ENCODE assay signal across 13 mouse cellular contexts in the genomic region with DNA sequence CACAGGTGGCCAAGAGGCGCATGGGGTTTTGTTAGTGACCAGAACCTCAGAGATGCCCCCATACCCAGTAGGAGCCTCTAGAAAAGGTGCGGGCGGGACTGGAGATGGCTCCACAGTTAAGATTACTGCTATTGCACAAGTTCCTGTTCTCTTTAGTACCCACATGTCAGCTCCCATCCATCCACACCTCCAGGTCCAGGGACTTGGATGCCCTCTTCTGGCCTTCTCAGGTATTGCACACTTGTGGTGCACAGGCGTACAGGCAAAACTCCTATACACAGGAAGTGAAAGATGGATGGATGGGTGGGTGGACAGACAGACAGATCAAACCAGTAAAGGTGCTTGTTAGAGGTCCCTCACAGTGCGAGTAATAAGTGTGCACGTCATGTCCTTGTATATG. TPM values are rescaled to one million over a fixed set of nuclear protein-coding genes. Genes with fewer than 3 reads are reported as not detected.
DNase-seq lines count a peak whose midpoint lies in the region; ATAC-seq and TF ChIP-seq lines count a peak whose summit lies in the region.
"Had no signal": no experiment of that assay in that cellular context is flagged by ENCODE, and none has a peak within 500 bp of the region (broad histone marks: within the 10 kb centered on the region; RNA-seq: fewer than 3 reads in every experiment).

No protein-coding gene starts in this region.

- H3K4me3 ChIP-seq in left cerebral cortex, adult 2 months = no peak overlapping the region
- H3K4me3 ChIP-seq: embryonic facial prominence, embryonic 12.5 days; heart, embryonic 12.5 days had no signal

- DNase-seq in left cerebral cortex, adult 2 months (ENCODE audit: extremely low spot score in 1 of 2, low spot score in 2 of 2) = no peak
- DNase-seq in left cerebral cortex, postnatal 36 days (ENCODE audit: low spot score in 2 of 2) = no peak
- peak; percentile 37 to 42 for DNase-seq in B cell, adult 2 months
- peak; percentile 86 for DNase-seq in ES-CJ7 (ENCODE audit: low read depth, low spot score)
- DNase-seq in adrenal gland, postnatal 14 days = no peak
- no peak for DNase-seq in urinary bladder, postnatal 4 days (ENCODE audit: low spot score in 2 of 2)
- DNase-seq: kidney, adult 18-20 months; right cerebral cortex, postnatal 25 days had no signal

- no peak overlapping the region for H3K27ac ChIP-seq in left cerebral cortex, adult 2 months
- H3K27ac ChIP-seq: embryonic facial prominence, embryonic 12.5 days had no signal

- TF ChIP-seq CTCF in left cerebral cortex, adult 2 months (IDR thresholded peaks at IDR 0.05) = peak; percentile 22

- peak; percentile 92 for ATAC-seq in megakaryocyte, adult 5-6 weeks (ENCODE audit: poor library complexity, severe bottlenecking)
- ATAC-seq: forebrain, embryonic 16.5 days had no signal

- intact Hi-C loops in left cerebral cortex, adult 2 months (cut with DNase I) = no loop called here
- intact Hi-C loops in left cerebral cortex, postnatal 36 days (cut with DNase I) = no loop called here

RNA-seq across cellular contexts. Expression of gene Tfdp1, which starts 23.3 kb away (rescaled TPM):
- 10 to 100 TPM; 58.5 to 62.5 TPM for total RNA-seq in left cerebral cortex, adult 2 months (2021)
- 10 to 100 TPM; 55.8 to 69.5 TPM for total RNA-seq in left cerebral cortex, postnatal 36 days (2021)
- 136 and 146 TPM in 2 replicates for total RNA-seq in megakaryocyte, adult 5-6 weeks (2015)
- total RNA-seq in megakaryocyte, adult 5-6 weeks (2017) = 103 and 105 TPM in 2 replicates
- total RNA-seq in adrenal gland, postnatal 14 days (2021) = 72.4 and 74.4 TPM in 2 replicates

RNA-seq across cellular contexts. Expression of gene Atp4b, which starts 34.8 kb away (rescaled TPM):
- total RNA-seq in left cerebral cortex, adult 2 months (2021) = not detected
- total RNA-seq in left cerebral cortex, postnatal 36 days (2021) = not detected
- total RNA-seq in megakaryocyte, adult 5-6 weeks (2015) = not detected in 2 replicates
- not detected in 2 replicates for total RNA-seq in megakaryocyte, adult 5-6 weeks (2017)
- not detected in 2 replicates for total RNA-seq in adrenal gland, postnatal 14 days (2021)
- total RNA-seq: left cerebral cortex, postnatal 10 days had no signal

RNA-seq across cellular contexts. Expression of gene Grk1, which starts 43.0 kb away (rescaled TPM):
- total RNA-seq in left cerebral cortex, adult 2 months (2021) = not detected
- not detected for total RNA-seq in left cerebral cortex, postnatal 36 days (2021)
- total RNA-seq in megakaryocyte, adult 5-6 weeks (2015) = 0.04 TPM in 1 of 2 replicates, not detected in the other
- not detected in 2 replicates for total RNA-seq in megakaryocyte, adult 5-6 weeks (2017)
- total RNA-seq in adrenal gland, postnatal 14 days (2021) = 0.08 TPM in 1 of 2 replicates, not detected in the other

Comparison
In these comparisons a context has a peak if more than half of its experiments do, and no peak if none do; other contexts are left out.
1. DNase-seq: peak in B cell, adult 2 months (2 of 2) and ES-CJ7 (single experiment); none in left cerebral cortex, adult 2 months (0 of 2), left cerebral cortex, postnatal 36 days (0 of 2), adrenal gland, postnatal 14 days (single experiment) and urinary bladder, postnatal 4 days (0 of 2).